Mouse (Mus musculus) ES-E14 (cell line): ENCODE results near the gene Sigirr. TPM values are rescaled to one million over a fixed set of nuclear protein-coding genes. Genes with fewer than 3 reads are reported as not detected.

Experiments used
- DNase-seq: peaks from one replicate; pipeline ENCODE4 v3.0.0-alpha.2; 2013; ENCODE audit warnings: low read depth, low spot score
- H3K27ac ChIP-seq: 2 replicates; pipeline ENCODE4 v1.5.1; 2012; ENCODE audit warnings: low read depth, mild to moderate bottlenecking, low read length, moderate library complexity, mixed read lengths; ENCODE audit not compliant: poor library complexity, insufficient read depth, severe bottlenecking
- H3K36me3 ChIP-seq: 2 replicates; pipeline ENCODE4 v1.6.1; 2012; ENCODE audit warnings: mild to moderate bottlenecking, low read length, moderate library complexity, mixed read lengths; ENCODE audit not compliant: control insufficient read depth, poor library complexity, insufficient read depth, severe bottlenecking
- H3K4me1 ChIP-seq, 2 experiments: fragments of 150-350 bp in 1 of 2; sonication (generic) in 1 of 2; 2 replicates each; pipeline ENCODE4 v1.6.1; 2012; ENCODE audit warnings: low read length in 2 of 2, mild to moderate bottlenecking in 1 of 2, mixed read lengths in 1 of 2; ENCODE audit not compliant: control insufficient read depth in 2 of 2, insufficient read depth in 2 of 2, poor library complexity in 1 of 2
- H3K4me3 ChIP-seq, 2 experiments: fragments of 150-350 bp in 1 of 2; sonication (generic) in 1 of 2; 2 replicates each; pipeline ENCODE4 v1.5.1; 2012; ENCODE audit warnings: low read length in 2 of 2, low read depth in 1 of 2, mild to moderate bottlenecking in 1 of 2, mixed read lengths in 1 of 2; ENCODE audit not compliant: insufficient read depth in 1 of 2, poor library complexity in 1 of 2, severe bottlenecking in 1 of 2
- H3K9ac ChIP-seq: 2 replicates; pipeline ENCODE4 v1.6.1; 2012; ENCODE audit warnings: low read depth, mild to moderate bottlenecking, low read length, mixed read lengths; ENCODE audit not compliant: poor library complexity, insufficient read depth, severe bottlenecking
- H3K9me3 ChIP-seq: fragments of 150-350 bp; sonication (generic); 2 replicates; pipeline ENCODE4 v1.6.1; 2012; ENCODE audit warnings: low read depth, mild to moderate bottlenecking, low read length; ENCODE audit not compliant: control insufficient read depth, insufficient read depth
- CHD2 ChIP-seq: IDR thresholded peaks from 2 replicates; pipeline ENCODE4 v1.6.1; 2014; ENCODE audit warnings: mild to moderate bottlenecking, low read depth, low read length, inconsistent platforms
- HCFC1 ChIP-seq: IDR thresholded peaks from 2 replicates; pipeline ENCODE4 v1.6.1; 2012; ENCODE audit warnings: low read length, inconsistent platforms, borderline replicate concordance; ENCODE audit not compliant: insufficient read depth
- MAFK ChIP-seq: IDR thresholded peaks from 2 replicates; pipeline ENCODE4 v1.6.1; 2014; ENCODE audit warnings: mild to moderate bottlenecking, low read depth, low read length, inconsistent platforms; ENCODE audit not compliant: insufficient read depth
- ZC3H11A ChIP-seq: IDR thresholded peaks from 2 replicates; pipeline ENCODE4 v1.6.1; 2012; ENCODE audit warnings: low read depth, mild to moderate bottlenecking, inconsistent platforms, low read length, borderline replicate concordance
- ZNF384 ChIP-seq: IDR thresholded peaks from 2 replicates; pipeline ENCODE4 v1.6.1; 2012; ENCODE audit warnings: low read depth, low read length, inconsistent platforms
- in situ Hi-C, 2 experiments: fragments of 600-800 bp; cut with MboI; formaldehyde crosslinking; loops; one replicate each; pipeline ENCODE4 v1.15.1; 2025; ENCODE audit warnings: low sequenced_read_pairs in 2 of 2, inconsistent platforms in 1 of 2; ENCODE audit not compliant: unreplicated experiment in 2 of 2
- total RNA-seq: library from RNA; depleted of rRNA; stranded (reverse); fragments of 300-350 nt; gene quantifications from 2 replicates; pipeline ENCODE4 v1.2.3, GENCODE M21; 2012

Gene Sigirr
- total RNA-seq, 1 experiment = 18.2 TPM

DNA sequence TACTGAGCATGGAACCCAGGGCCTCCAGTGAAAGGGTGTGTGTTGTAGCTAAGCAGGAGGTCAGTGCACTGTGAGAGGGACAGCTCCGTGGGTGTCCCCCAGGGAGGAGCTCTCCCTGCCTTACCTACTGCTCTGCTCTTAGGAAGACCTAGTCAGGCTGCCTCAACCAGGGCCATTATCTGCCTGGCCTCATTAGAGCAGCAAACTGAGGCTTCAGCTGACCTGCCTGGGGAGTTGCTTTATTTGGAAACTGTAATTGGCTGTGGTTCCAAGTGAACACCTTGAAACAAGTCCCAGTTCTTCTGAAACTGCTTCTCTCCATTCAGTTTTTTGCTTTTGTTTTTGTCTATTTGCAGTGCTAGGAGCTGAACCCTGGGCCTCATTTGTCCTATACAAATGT lies 45.0 kb upstream of the Sigirr start:
- peaks cover 16 to 18% of the 10 kb centered on the region in 2 experiments; a peak in 3 of 4 replicates for H3K4me1 ChIP-seq
- no peak overlapping the region for H3K27ac ChIP-seq
- no peaks in the 10 kb centered on the region for H3K9me3 ChIP-seq
- DNase-seq = no peak
- in situ Hi-C loops = no loop called here
- H3K9ac ChIP-seq = no peak overlapping the region
- no peak overlapping the region for H3K4me3 ChIP-seq
- H3K36me3 ChIP-seq = peaks cover 26% of the 10 kb centered on the region
- no peak for TF ChIP-seq CHD2
- TF ChIP-seq ZC3H11A = no peak
- TF ChIP-seq MAFK = no peak
- no peak for TF ChIP-seq ZNF384
- no peak for TF ChIP-seq HCFC1

DNA sequence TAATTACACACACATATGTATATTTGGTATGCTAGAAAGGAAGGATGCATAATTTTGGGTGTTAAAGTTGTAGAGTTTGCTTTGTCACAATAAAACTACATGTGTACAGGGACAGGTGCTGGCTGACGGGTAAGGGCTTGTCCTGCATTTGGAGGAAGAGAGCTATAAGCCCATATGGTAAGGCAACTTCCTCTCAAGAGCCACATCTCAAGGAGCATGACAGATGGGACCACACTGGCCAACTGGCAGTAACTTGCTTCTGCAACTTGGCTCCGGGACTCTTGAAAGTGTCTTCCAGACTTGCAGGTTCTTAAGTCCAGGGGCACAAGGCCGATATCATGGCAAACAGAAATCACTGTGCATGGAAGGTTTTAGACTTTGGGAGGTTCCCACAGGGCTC lies 44.3 kb upstream of the Sigirr start:
- no peak overlapping the region for H3K9ac ChIP-seq
- peaks cover 16 to 18% of the 10 kb centered on the region in 2 experiments; a peak in 3 of 4 replicates for H3K4me1 ChIP-seq
- no peak overlapping the region for H3K4me3 ChIP-seq
- H3K9me3 ChIP-seq = no peaks in the 10 kb centered on the region
- TF ChIP-seq CHD2 (no peak), MAFK (no peak), ZC3H11A (no peak), ZNF384 (no peak), HCFC1 (no peak)
- in situ Hi-C loops = no loop called here
- DNase-seq = no peak
- H3K27ac ChIP-seq = no peak overlapping the region
- H3K36me3 ChIP-seq = peaks cover 24% of the 10 kb centered on the region

DNA sequence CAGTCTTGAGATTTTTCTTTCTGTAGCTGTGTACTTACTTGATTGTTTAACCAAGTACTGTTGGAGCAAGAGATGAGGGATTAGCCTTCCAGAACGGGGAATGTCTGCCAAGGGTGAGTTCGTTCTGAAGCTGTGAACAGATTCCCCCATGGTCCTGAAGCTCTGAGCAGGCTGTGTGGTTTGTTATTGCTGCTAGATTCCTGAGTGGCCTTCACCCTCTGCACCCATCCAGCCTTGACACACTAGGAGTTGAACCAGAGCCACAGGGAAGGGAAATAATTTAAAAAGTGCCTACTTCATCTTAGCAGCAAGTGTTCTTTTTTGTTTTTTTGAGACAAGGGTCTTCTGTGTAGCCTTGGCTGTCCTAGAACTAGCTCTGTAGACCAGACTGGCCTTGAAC lies 43.5 kb upstream of the Sigirr start:
- Histone ChIP-seq H3K36me3 (peaks cover 24% of the 10 kb centered on the region), H3K4me3 (no peak overlapping the region), H3K9me3 (no peaks in the 10 kb centered on the region), H3K9ac (no peak overlapping the region), H3K4me1 (peaks cover 16% of the 10 kb centered on the region in 2 experiments; a peak in 3 of 4 replicates), H3K27ac (no peak overlapping the region)
- DNase-seq = no peak
- TF ChIP-seq CHD2 (no peak), HCFC1 (no peak), MAFK (no peak), ZC3H11A (no peak), ZNF384 (no peak)
- in situ Hi-C loops = no loop called here

DNA sequence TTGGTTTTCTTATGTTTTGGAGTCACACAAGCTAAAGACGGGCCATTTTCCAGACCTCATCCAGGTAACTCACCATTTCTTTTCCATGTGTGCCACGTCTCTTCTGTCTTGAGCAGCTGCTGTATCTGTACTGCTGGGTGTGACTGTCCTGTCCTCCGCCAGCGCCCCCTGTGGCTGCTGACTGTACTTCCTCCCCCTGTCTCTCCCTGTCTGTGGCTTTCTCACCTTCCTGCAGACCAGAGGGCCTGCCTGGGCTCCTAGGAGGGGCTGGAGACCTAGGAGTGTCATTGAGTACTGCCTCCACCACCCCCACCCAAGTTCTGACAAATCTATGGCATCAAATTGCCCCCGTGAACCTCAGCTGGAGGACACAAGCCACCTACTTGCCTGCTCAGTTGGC lies 42.7 kb upstream of the Sigirr start:
- H3K4me3 ChIP-seq = no peak overlapping the region
- H3K9me3 ChIP-seq = no peaks in the 10 kb centered on the region
- in situ Hi-C loops = no loop called here
- no peak overlapping the region for H3K27ac ChIP-seq
- TF ChIP-seq ZC3H11A (no peak), ZNF384 (no peak), MAFK (no peak)
- H3K4me1 ChIP-seq = peaks cover 15 to 16% of the 10 kb centered on the region in 2 experiments; a peak in 3 of 4 replicates
- peaks cover 24% of the 10 kb centered on the region for H3K36me3 ChIP-seq
- no peak overlapping the region for H3K9ac ChIP-seq
- DNase-seq = peak; percentile 59

DNA sequence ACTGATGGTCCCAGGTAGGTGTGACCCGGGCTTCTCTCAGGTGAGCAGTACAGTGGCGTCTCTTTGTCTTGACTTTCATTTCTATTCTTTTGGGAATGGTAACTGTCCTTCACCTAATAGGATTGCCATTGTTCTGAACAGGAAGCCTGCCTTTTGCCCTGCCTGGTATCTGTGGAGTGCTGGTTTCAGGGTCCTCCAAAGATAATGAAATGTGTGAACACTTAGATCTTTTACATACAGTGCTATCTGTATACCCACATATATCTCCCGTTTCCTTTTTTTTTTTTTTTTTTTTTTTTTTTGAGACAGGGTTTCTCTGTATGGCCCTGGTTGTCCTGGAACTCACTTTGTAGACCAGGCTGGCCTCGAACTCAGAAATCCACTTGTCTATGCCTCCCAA lies 41.0 kb upstream of the Sigirr start:
- no peaks in the 10 kb centered on the region for H3K9me3 ChIP-seq
- TF ChIP-seq ZNF384 (no peak), ZC3H11A (no peak), CHD2 (no peak), MAFK (no peak), HCFC1 (no peak)
- in situ Hi-C loops = no loop called here

More for the DNA sequence above, 41.0 kb upstream of the Sigirr start:
- Histone ChIP-seq H3K4me1 (peaks cover 2 to 8% of the 10 kb centered on the region in 2 experiments; a peak in 3 of 4 replicates), H3K9ac (no peak overlapping the region), H3K36me3 (peaks cover 27% of the 10 kb centered on the region), H3K27ac (no peak overlapping the region), H3K4me3 (no peak overlapping the region)
- DNase-seq = no peak
